Mouse (Mus musculus) heart, postnatal 0 days (tissue): ENCODE data around the gene Sos2.

Source experiments
- CTCF ChIP-seq: IDR thresholded peaks from 2 replicates; pipeline ENCODE4 v1.5.1; 2016; ENCODE audit warnings: antibody characterized with exemption, control low read depth, low read depth
- EP300 ChIP-seq: IDR thresholded peaks from 2 replicates; pipeline ENCODE4 v1.6.1; 2016; ENCODE audit warnings: antibody characterized with exemption, low read depth

DNA sequence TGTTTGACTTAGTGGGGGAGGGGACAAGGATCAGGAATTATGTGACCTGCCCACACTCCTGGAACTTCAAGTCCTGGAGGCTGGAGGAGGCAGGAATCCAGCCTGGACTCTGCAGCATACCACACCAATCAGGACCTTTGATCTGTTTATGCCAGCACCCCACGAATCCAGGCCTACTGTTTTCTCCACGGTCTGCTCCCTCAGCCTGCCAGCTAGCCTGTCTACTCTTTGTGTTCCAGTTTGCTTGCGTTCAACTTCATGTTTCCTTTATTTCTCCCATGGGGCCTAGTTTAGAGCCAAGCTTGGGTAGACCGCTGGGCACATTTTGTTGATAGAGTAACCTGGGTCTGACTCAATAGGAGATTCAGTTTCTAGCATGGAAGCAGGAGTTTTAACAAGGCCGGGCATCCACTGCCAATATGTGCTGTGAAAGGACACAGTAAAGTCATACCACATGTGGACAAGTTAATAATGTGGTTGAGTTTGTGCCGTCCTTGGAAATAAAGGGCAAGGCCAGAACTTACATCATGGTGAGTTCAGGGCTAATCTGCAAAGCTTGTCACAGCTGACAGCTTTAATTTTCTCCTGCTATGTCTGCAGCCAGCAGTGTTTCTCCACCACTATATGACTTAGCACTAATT lies 125.3 kb downstream of the Sos2 start:
- no peak for TF ChIP-seq CTCF
- no peak for TF ChIP-seq EP300
